Mouse (Mus musculus) midbrain, postnatal 0 days (tissue): ENCODE data around the gene Gpr137. TPM values are rescaled to one million over a fixed set of nuclear protein-coding genes. Genes with fewer than 3 reads are reported as not detected.
"Not testable (repeated sequence)": the region's sequence is repeated elsewhere in the genome, so short reads cannot be mapped to it uniquely, and the experiment has no call there.

Experiments used
- ATAC-seq: fragments of 200-750 bp; cut with Nextera tagmentation; 2 replicates; pipeline ENCODE4 v1.8.0; 2017; ENCODE audit warnings: moderate number of reproducible peaks, mild to moderate bottlenecking, moderate TSS enrichment, moderate library complexity; ENCODE audit not compliant: low FRiP score
- DNase-seq: peaks from one replicate; pipeline ENCODE4 v3.0.0-alpha.2; 2015; ENCODE audit warnings: low spot score
- H3K27ac ChIP-seq: fragments of 300-500 bp; sonication (generic); 2 replicates; pipeline ENCODE4 v1.5.1; 2014; ENCODE audit warnings: low read depth, mild to moderate bottlenecking, low read length, mixed read lengths
- H3K27me3 ChIP-seq: fragments of 300-500 bp; sonication (generic); 2 replicates; pipeline ENCODE4 v1.6.1; 2014; ENCODE audit warnings: low read length, control low read depth, mixed read lengths; ENCODE audit not compliant: insufficient read depth
- H3K36me3 ChIP-seq: fragments of 300-500 bp; sonication (generic); 2 replicates; pipeline ENCODE4 v1.6.1; 2014; ENCODE audit warnings: low read length, control low read depth, mixed read lengths; ENCODE audit not compliant: insufficient read depth
- H3K4me1 ChIP-seq: fragments of 300-500 bp; sonication (generic); 2 replicates; pipeline ENCODE4 v1.6.1; 2014; ENCODE audit warnings: mild to moderate bottlenecking, control low read depth, antibody characterized with exemption, low read length, mixed read lengths; ENCODE audit not compliant: insufficient read depth
- H3K4me2 ChIP-seq: fragments of 300-500 bp; sonication (generic); 2 replicates; pipeline ENCODE4 v1.6.1; 2014; ENCODE audit warnings: low read depth, mild to moderate bottlenecking, low read length, mixed read lengths; ENCODE audit not compliant: poor library complexity, severe bottlenecking
- H3K4me3 ChIP-seq: fragments of 300-500 bp; sonication (generic); 2 replicates; pipeline ENCODE4 v1.5.1; 2014; ENCODE audit warnings: low read depth, mild to moderate bottlenecking, low read length, moderate library complexity
- H3K9ac ChIP-seq: fragments of 300-500 bp; sonication (generic); replicated peaks from 2 replicates; pipeline ENCODE4 v1.6.1; 2014; ENCODE audit warnings: mild to moderate bottlenecking, low read length, moderate library complexity, mixed read lengths; ENCODE audit not compliant: poor library complexity, severe bottlenecking
- H3K9me3 ChIP-seq: fragments of 300-500 bp; sonication (generic); 2 replicates; pipeline ENCODE4 v1.6.1; 2016; ENCODE audit warnings: low read length, control low read depth
- CTCF ChIP-seq: IDR thresholded peaks from 2 replicates; pipeline ENCODE4 v1.5.1; 2016; ENCODE audit warnings: antibody characterized with exemption, mild to moderate bottlenecking
- WGBS: fragments of 180-500 bp; shearing (Covaris S2); extraction: QIAGEN DNeasy Blood & Tissue Kit; methylation state at CpG from one replicate; pipeline ENCODE4 v1.1.7; 2014; 5-methylcytosine and 5-hydroxymethylcytosine counted together
- microRNA-seq: library from miRNA; unstranded; fragments of <30 nt; microRNA quantifications from one replicate; pipeline ENCODE4, GENCODE M21; 2016; ENCODE audit warnings: borderline number of aligned reads
- polyA plus RNA-seq: library from polyadenylated mRNA; unstranded; fragments of >200 nt; fragmentation: Nextera tagmentation; extraction: Ambion mirVana; gene quantifications from 2 replicates; pipeline ENCODE4 v1.2.1, GENCODE M21; 2015
- total RNA-seq: library from RNA; depleted of rRNA; stranded (reverse); fragments of >200 nt; gene quantifications from 2 replicates; pipeline ENCODE4 v1.2.3, GENCODE M21; 2014; rRNA removed

Gpr137 gene
- total and polyA plus RNA-seq, 2 experiments from 2014 or later = 78.8 to 101 TPM

DNA sequence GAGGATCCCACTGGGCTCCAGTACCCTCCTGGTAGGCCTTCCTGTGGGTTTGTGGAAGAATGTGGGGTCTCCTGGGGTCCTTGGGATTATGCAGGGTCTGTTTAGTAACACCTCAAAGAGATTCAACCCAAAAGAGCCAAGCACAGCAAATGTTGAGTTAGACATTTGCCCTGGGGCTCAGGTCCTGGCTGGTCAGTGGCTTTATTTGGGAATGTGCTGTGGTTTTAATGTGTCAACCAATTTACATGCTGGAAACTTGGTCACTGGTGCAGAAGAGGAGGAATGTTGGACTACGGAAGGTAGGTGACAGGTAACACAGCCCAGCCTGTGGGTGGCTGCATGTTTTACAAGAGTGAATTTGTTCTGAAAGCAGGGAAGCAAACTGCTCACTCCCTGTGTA, 39.2 kb downstream of the Gpr137 start:
- peaks cover 5% of the 10 kb centered on the region for H3K4me1 ChIP-seq
- H3K36me3 ChIP-seq = peaks cover 27% of the 10 kb centered on the region
- no peaks in the 10 kb centered on the region for H3K9me3 ChIP-seq
- 0 out of 2 replicates have a peak, but pooled peaks cover 3% of the 10 kb centered on the region for H3K27me3 ChIP-seq
- DNase-seq = no peak
- no peak overlapping the region for H3K9ac ChIP-seq
- no peak for ATAC-seq
- no peak overlapping the region for H3K4me3 ChIP-seq
- TF ChIP-seq CTCF = no peak
- 100% methylated on average over 1 of the region's 1 CpGs for WGBS
- H3K4me2 ChIP-seq = no peak overlapping the region
- H3K27ac ChIP-seq = no peak overlapping the region

DNA sequence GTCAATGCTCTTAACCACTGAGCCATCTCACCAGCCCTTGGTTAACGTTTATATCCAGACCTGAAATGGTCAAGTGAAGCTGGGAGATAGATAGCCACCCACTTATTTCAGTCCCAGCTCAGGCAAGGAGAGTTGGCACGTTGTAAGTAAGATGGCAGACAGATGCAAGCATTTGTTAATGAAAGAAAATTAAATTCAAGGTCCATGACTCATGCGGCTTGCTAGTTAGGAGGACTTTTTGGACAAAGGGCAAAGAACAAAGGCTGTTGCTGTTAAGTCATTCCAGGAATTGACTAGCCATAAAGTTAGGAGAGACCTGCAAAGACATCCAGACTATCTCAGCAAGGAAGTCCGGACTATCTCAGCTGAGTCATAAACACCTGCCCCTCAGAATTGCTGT, 42.6 kb downstream of the Gpr137 start:
- peaks cover 2% of the 10 kb centered on the region; the same call in 1 of the 2 replicates for H3K36me3 ChIP-seq
- no peak for TF ChIP-seq CTCF
- ATAC-seq (no peak), DNase-seq (no peak)
- no peak overlapping the region for H3K4me3 ChIP-seq
- no peak overlapping the region for H3K9ac ChIP-seq
- WGBS = 89% methylated on average over 4 of the region's 4 CpGs
- H3K4me2 ChIP-seq = no peak overlapping the region
- H3K27me3 ChIP-seq = 0 out of 2 replicates have a peak, but pooled peaks cover 3% of the 10 kb centered on the region
- no peak overlapping the region for H3K27ac ChIP-seq
- H3K4me1 ChIP-seq = no peaks in the 10 kb centered on the region
- H3K9me3 ChIP-seq = peaks cover 6% of the 10 kb centered on the region; the same call in 1 of the 2 replicates

DNA sequence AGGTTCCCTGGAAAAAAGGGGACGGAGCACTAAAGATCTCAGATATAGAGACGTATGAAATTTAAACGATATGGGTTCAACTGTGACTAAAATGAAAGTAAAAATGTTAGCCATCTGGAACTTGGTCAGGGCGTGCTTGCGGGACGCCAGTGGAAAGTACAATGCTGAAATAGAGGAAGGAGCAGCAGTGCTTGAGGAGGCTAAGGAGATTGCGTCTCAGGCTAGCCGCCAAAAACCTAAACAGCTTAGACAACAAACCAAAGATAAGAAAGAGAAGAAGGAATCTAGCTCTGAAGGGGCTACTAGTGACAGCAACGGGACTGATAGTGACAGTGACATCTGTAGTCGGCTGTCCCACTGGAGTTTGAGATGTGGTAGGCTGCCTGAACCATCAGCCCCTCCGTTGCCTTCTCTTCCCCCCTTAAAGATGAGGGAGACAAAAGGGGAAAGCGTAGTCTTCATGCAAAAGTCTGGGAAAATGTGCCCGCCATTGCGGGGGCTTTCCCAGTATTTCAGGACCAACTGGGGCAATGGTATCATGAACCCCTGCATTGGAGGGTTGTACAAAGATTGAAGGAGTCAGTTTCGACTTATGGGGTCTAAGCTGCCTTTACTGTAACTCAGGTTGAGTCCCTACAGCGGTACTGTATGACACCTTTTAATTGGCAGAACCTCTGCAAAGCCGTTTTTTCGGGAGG, 46.5 kb downstream of the Gpr137 start:
- not testable (repeated sequence) for H3K36me3 ChIP-seq, ATAC-seq, H3K4me3 ChIP-seq, H3K9me3 ChIP-seq, H3K9ac ChIP-seq, H3K4me2 ChIP-seq, DNase-seq, H3K27ac ChIP-seq, H3K4me1 ChIP-seq, H3K27me3 ChIP-seq
- WGBS = 91% methylated on average over 18 of the region's 18 CpGs

DNA sequence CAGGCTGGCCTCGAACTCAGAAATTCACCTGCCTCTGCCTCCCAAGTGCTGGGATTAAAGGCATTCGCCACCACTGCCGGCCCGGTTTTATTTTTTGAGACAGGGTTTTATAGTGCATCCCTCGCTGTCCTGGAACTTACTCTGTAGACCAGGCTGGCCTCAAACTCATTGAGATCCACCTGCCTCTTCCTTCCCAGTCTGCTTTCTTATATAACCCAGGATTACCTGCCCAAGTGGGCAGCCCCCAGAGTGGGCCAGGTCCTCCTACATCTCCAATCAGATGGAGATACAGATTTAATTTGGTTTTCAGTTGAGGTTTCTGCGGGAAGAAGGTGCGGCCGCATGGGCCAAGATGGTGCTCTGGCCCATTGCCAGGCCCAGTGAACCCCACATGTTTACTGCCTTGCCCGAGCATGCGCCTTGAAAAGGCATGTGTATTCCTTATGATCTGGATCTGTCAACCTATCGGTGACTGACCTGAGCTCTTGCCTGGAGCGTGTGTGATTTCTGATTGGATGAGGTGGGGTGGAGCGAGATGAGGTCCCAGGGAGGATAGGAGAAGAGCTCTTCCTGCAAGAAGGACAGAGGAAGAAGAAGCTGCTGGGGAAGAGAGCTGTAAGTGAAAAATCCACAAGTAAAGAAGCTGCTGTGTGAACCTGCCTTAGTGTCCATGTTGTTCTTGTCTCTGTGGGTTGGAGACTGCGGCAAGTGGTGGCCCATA, 48.4 kb downstream of the Gpr137 start:
- H3K4me3 ChIP-seq = no peak overlapping the region
- H3K27ac ChIP-seq = no peak overlapping the region
- H3K9ac ChIP-seq = no peak overlapping the region
- H3K4me2 ChIP-seq = no peak overlapping the region
- H3K36me3 ChIP-seq = no peaks in the 10 kb centered on the region
- DNase-seq (no peak), ATAC-seq (no peak)
- H3K9me3 ChIP-seq = peaks cover 6% of the 10 kb centered on the region; the same call in 1 of the 2 replicates
- H3K27me3 ChIP-seq = 0 out of 2 replicates have a peak, but pooled peaks cover 3% of the 10 kb centered on the region
- no peaks in the 10 kb centered on the region for H3K4me1 ChIP-seq
- 94% methylated on average over 14 of the region's 14 CpGs for WGBS
- TF ChIP-seq CTCF = no peak

DNA sequence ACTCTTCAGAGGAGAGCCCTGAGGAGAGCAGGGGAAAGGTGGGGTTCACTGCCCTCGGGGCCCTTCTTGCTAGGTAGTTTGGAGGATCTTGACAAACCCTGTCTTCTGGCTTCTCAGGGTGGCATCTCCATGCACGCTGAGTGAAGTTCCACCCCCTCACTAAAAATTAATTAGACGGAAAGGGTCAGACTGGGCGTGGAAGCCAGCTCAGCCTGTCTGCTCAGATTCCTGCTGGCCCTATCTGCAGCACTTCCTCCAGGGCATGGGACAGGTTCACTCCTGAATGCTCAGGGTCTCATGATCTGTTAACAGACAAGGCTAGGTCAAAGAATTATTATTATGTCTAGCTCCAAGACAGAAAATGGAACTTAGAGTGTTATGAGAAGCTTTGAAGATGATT, 49.8 kb downstream of the Gpr137 start:
- no peak for ATAC-seq
- Histone ChIP-seq H3K4me1 (no peaks in the 10 kb centered on the region), H3K36me3 (no peaks in the 10 kb centered on the region), H3K4me3 (no peak overlapping the region), H3K9ac (no peak overlapping the region), H3K27ac (no peak overlapping the region), H3K9me3 (peaks cover 6% of the 10 kb centered on the region; the same call in 1 of the 2 replicates), H3K27me3 (no peaks in the 10 kb centered on the region), H3K4me2 (no peak overlapping the region)
- WGBS = 77% methylated on average over 4 of the region's 4 CpGs
- no peak for DNase-seq
- TF ChIP-seq CTCF = no peak

Small RNA genes lying within 50 kb of the gene (microRNA-seq; reads per million reads assigned to microRNA genes)
- gene Mir6990 = 1.7 reads per million

Other genes with a start within 250 kb of the Gpr137 start
- 20.6 and 31.1 TPM in 2 replicates for gene Rps6ka4, start 101.8 kb downstream of the Gpr137 start, total RNA-seq
- gene Rps6ka4, start 101.8 kb downstream of the Gpr137 start, polyA plus RNA-seq = 18.5 and 19.1 TPM in 2 replicates
- 1.0 and 1.9 TPM in 2 replicates for gene Ccdc88b, start 84.3 kb downstream of the Gpr137 start, total RNA-seq
- gene Ccdc88b, start 84.3 kb downstream of the Gpr137 start, polyA plus RNA-seq = 0.86 and 1.8 TPM in 2 replicates
- gene Trmt112, start 32.8 kb downstream of the Gpr137 start, total RNA-seq = 80.6 and 85.4 TPM in 2 replicates
- gene Trmt112, start 32.8 kb downstream of the Gpr137 start, polyA plus RNA-seq = 110 and 118 TPM in 2 replicates
- gene Prdx5, start 32.4 kb downstream of the Gpr137 start, total RNA-seq = 211 and 223 TPM in 2 replicates
- 491 and 528 TPM in 2 replicates for gene Prdx5, start 32.4 kb downstream of the Gpr137 start, polyA plus RNA-seq
- gene Esrra, start 20.7 kb downstream of the Gpr137 start, total RNA-seq = 31.6 and 40.7 TPM in 2 replicates
- gene Esrra, start 20.7 kb downstream of the Gpr137 start, polyA plus RNA-seq = 7.2 and 7.3 TPM in 2 replicates
- gene Catsperz, start 17.1 kb downstream of the Gpr137 start, total RNA-seq = 0.52 and 1.1 TPM in 2 replicates
- 2.1 and 3.0 TPM in 2 replicates for gene Catsperz, start 17.1 kb downstream of the Gpr137 start, polyA plus RNA-seq
- 7.9 and 13.6 TPM in 2 replicates for gene Kcnk4, start 8.0 kb downstream of the Gpr137 start, total RNA-seq
- gene Kcnk4, start 8.0 kb downstream of the Gpr137 start, polyA plus RNA-seq = 17.8 and 18.0 TPM in 2 replicates
- 50.3 and 55.9 TPM in 2 replicates for gene Bad, start 619 bp downstream of the Gpr137 start, total RNA-seq
- gene Bad, start 619 bp downstream of the Gpr137 start, polyA plus RNA-seq = 91.6 and 104 TPM in 2 replicates
- gene Ppp1r14b, start 32.5 kb upstream of the Gpr137 start, total RNA-seq = 137 and 150 TPM in 2 replicates
- gene Ppp1r14b, start 32.5 kb upstream of the Gpr137 start, polyA plus RNA-seq = 143 and 144 TPM in 2 replicates
- 14.7 and 16.6 TPM in 2 replicates for gene Plcb3, start 34.0 kb upstream of the Gpr137 start, total RNA-seq
- 9.5 and 9.8 TPM in 2 replicates for gene Plcb3, start 34.0 kb upstream of the Gpr137 start, polyA plus RNA-seq
- 24.9 and 29.3 TPM in 2 replicates for gene Fkbp2, start 38.0 kb upstream of the Gpr137 start, total RNA-seq
- 149 and 155 TPM in 2 replicates for gene Fkbp2, start 38.0 kb upstream of the Gpr137 start, polyA plus RNA-seq
- 33.1 and 44.4 TPM in 2 replicates for gene Vegfb, start 45.2 kb upstream of the Gpr137 start, total RNA-seq
- gene Vegfb, start 45.2 kb upstream of the Gpr137 start, polyA plus RNA-seq = 77.7 and 83.2 TPM in 2 replicates
- 14.9 and 31.2 TPM in 2 replicates for gene Dnajc4, start 50.1 kb upstream of the Gpr137 start, total RNA-seq
- 21.6 and 25.7 TPM in 2 replicates for gene Dnajc4, start 50.1 kb upstream of the Gpr137 start, polyA plus RNA-seq
- gene Nudt22, start 53.6 kb upstream of the Gpr137 start, total RNA-seq = 12.8 and 19.6 TPM in 2 replicates
- gene Nudt22, start 53.6 kb upstream of the Gpr137 start, polyA plus RNA-seq = 17.8 and 22.0 TPM in 2 replicates
- gene Trpt1, start 53.7 kb upstream of the Gpr137 start, total RNA-seq = 19.6 and 28.1 TPM in 2 replicates
- gene Trpt1, start 53.7 kb upstream of the Gpr137 start, polyA plus RNA-seq = 19.8 and 23.4 TPM in 2 replicates
- 5.6 and 6.2 TPM in 2 replicates for gene Fermt3, start 77.0 kb upstream of the Gpr137 start, total RNA-seq
- gene Fermt3, start 77.0 kb upstream of the Gpr137 start, polyA plus RNA-seq = 3.0 and 3.4 TPM in 2 replicates
- gene Stip1, start 97.5 kb upstream of the Gpr137 start, total RNA-seq = 97.0 and 101 TPM in 2 replicates
- gene Stip1, start 97.5 kb upstream of the Gpr137 start, polyA plus RNA-seq = 142 and 147 TPM in 2 replicates
- gene Macrod1, start 114.3 kb upstream of the Gpr137 start, total RNA-seq = 1.4 and 5.1 TPM in 2 replicates
- gene Macrod1, start 114.3 kb upstream of the Gpr137 start, polyA plus RNA-seq = 5.9 and 6.2 TPM in 2 replicates
- 9.9 and 11.4 TPM in 2 replicates for gene Flrt1, start 163.2 kb upstream of the Gpr137 start, total RNA-seq
- 9.8 and 11.9 TPM in 2 replicates for gene Flrt1, start 163.2 kb upstream of the Gpr137 start, polyA plus RNA-seq